Mouse (Mus musculus): ENCODE results near the gene Sptssb. TPM values are rescaled to one million over a fixed set of nuclear protein-coding genes. Genes with fewer than 3 reads are reported as not detected.

Sptssb gene
- total RNA-seq (2012; rRNA removed) (not detected in 2 replicates), polyA plus RNA-seq (2012; ENCODE audit: insufficient read depth in 1 of 2, insufficient read length in 2 of 2, low read depth in 1 of 2, low replicate concordance in 2 of 2, missing spikeins in 1 of 2) (not detected)

DNA sequence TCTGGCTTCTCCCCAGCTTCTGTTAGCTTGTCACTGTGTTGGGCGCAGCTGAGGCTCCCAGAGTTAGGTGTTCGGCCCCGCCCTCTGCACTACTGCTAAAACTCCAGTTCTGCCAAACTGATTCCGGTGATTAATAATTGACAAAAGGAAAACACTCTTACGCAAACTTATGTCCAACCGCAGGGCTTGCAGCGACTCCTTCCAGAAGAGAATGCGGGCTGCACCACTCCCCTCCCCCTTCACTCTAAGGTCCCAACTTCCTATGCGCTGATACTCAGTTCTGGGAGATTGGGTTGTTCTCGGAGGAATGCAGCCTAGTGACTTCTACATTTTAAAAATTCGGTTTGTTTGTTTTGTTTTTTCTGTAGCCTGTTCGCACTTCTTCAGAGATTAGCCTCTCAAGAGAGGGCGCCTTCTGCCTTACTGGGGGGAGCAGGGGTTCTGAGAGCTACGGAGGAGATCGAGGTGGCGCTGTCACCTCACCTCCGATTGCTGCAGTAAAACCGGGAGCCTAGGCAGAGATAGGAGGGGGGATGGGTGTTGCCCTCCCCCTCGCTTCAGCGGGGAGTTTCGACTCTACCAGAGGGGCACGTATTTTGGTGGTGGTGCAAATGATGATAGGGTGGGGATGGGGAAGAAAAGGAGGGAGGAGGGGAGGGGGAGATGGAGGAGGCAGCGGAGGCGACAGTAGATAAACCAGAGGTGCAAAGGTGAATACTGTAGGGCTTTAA lies at the start of gene Sptssb:
Sptssb (minus strand) TSS at position 83 of the 731 bp plus-strand sequence.
- no peaks in the 10 kb centered on the region for H3K27me3 ChIP-seq (ENCODE audit: control insufficient read depth in 1 of 2, insufficient read depth in 2 of 2, low read length in 2 of 2)
- no peaks in the 10 kb centered on the region for H3K9me3 ChIP-seq (replicated peaks; ENCODE audit: insufficient read depth, low read length)
- H3K27ac ChIP-seq (ENCODE audit: control insufficient read depth, low read depth, low read length) = no peak within 1 kb of the TSS
- H3K4me3 ChIP-seq (ENCODE audit: control insufficient read depth in 1 of 2, insufficient read depth in 1 of 2, low read depth in 2 of 2, low read length in 2 of 2) = no peak within 1 kb of the TSS
- H3K79me2 ChIP-seq (ENCODE audit: control insufficient read depth, insufficient read depth, low read length, poor library complexity) = no peaks in the 10 kb centered on the region
- H3K4me1 ChIP-seq (ENCODE audit: control insufficient read depth in 1 of 2, insufficient read depth in 2 of 2, low read length in 2 of 2) = no peaks in the 10 kb centered on the region
- no peak for DNase-seq (ENCODE audit: low read depth, low spot score)
- H3K36me3 ChIP-seq (ENCODE audit: control insufficient read depth in 1 of 2, insufficient read depth in 2 of 2, low read length in 2 of 2) = no peaks in the 10 kb centered on the region
- TF ChIP-seq GABPA (IDR thresholded peaks at IDR 0.05; ENCODE audit: low read depth, low read length) (no peak), ELF1 (IDR thresholded peaks at IDR 0.05; ENCODE audit: low read depth, low read length) (no peak), MYB (IDR thresholded peaks at IDR 0.05; ENCODE audit: low read depth, low read length) (no peak), MEF2A (IDR thresholded peaks at IDR 0.05; ENCODE audit: extremely low read depth, insufficient replicate concordance, low read depth, low read length, poor library complexity, severe bottlenecking) (no peak), POLR2AphosphoS5 (IDR thresholded peaks at IDR 0.05; ENCODE audit: borderline replicate concordance, low read depth, low read length) (no peak), MYC (IDR thresholded peaks at IDR 0.05; ENCODE audit: low read depth, low read length) (no peak)
- H3K9ac ChIP-seq (ENCODE audit: control insufficient read depth, low read depth, low read length, poor library complexity, severe bottlenecking) = no peak within 1 kb of the TSS

DNA sequence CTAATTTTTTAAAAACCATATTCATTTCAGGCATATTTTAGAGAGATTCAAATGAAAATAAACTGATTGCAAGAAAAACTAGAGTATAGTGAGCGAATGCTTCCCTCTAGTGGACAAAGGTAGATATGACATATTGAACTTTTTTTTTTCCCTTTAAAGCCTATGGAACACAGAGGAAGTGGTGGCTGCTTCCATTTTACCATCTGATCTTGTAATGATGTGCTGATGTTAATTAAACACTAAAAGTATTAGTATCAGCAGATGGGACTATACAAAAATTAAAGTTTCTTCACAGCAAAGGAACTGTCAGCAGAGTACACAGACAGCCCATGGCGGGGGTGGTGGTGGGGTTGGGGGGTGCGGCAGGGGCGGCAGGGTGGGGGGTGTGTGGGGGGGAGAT lies 48.3 kb upstream of the Sptssb start:
- H3K4me1 ChIP-seq (ENCODE audit: control insufficient read depth in 1 of 2, insufficient read depth in 2 of 2, low read length in 2 of 2) = no peaks in the 10 kb centered on the region
- H3K79me2 ChIP-seq (ENCODE audit: control insufficient read depth, insufficient read depth, low read length, poor library complexity) = no peaks in the 10 kb centered on the region
- peak; percentile 62 for DNase-seq (ENCODE audit: low read depth, low spot score)
- H3K27ac ChIP-seq (ENCODE audit: control insufficient read depth, low read depth, low read length) = no peak overlapping the region
- no peak overlapping the region for H3K4me3 ChIP-seq (ENCODE audit: control insufficient read depth in 1 of 2, insufficient read depth in 1 of 2, low read depth in 2 of 2, low read length in 2 of 2)
- no peaks in the 10 kb centered on the region; a peak in 3 of 4 replicates for H3K27me3 ChIP-seq (ENCODE audit: control insufficient read depth in 1 of 2, insufficient read depth in 2 of 2, low read length in 2 of 2)
- no peaks in the 10 kb centered on the region for H3K36me3 ChIP-seq (ENCODE audit: control insufficient read depth in 1 of 2, insufficient read depth in 2 of 2, low read length in 2 of 2)
- H3K9me3 ChIP-seq (replicated peaks; ENCODE audit: insufficient read depth, low read length) = no peaks in the 10 kb centered on the region
- H3K9ac ChIP-seq (ENCODE audit: control insufficient read depth, low read depth, low read length, poor library complexity, severe bottlenecking) = no peak overlapping the region
- TF ChIP-seq JUND (IDR thresholded peaks at IDR 0.05; ENCODE audit: low read depth, low read length) = no peak
- no peak for TF ChIP-seq CHD2 (IDR thresholded peaks at IDR 0.05; ENCODE audit: low read length)
- no peak for TF ChIP-seq BHLHE40 (IDR thresholded peaks at IDR 0.05; ENCODE audit: borderline replicate concordance, low read depth, low read length)
- TF ChIP-seq TAL1 (IDR thresholded peaks at IDR 0.05; ENCODE audit: low read length) = no peak
- TF ChIP-seq USF1 (IDR thresholded peaks at IDR 0.05; ENCODE audit: low read depth, low read length) = no peak
- no peak for TF ChIP-seq POLR2AphosphoS5 (IDR thresholded peaks at IDR 0.05; ENCODE audit: borderline replicate concordance, low read depth, low read length)
- TF ChIP-seq GATA1 (IDR thresholded peaks at IDR 0.05; ENCODE audit: low read depth, low read length) = no peak
- TF ChIP-seq CHD1 (IDR thresholded peaks at IDR 0.05; ENCODE audit: low read depth, low read length) = no peak
- no peak for TF ChIP-seq POLR2AphosphoS2 (IDR thresholded peaks at IDR 0.05; ENCODE audit: low read length)
- TF ChIP-seq ETS1 (IDR thresholded peaks at IDR 0.05; ENCODE audit: low read depth, low read length) = no peak
- no peak for TF ChIP-seq POLR2A (IDR thresholded peaks at IDR 0.05; ENCODE audit: control insufficient read depth in 1 of 2, insufficient read depth in 1 of 2, low read depth in 1 of 2, low read length in 2 of 2, poor library complexity in 1 of 2)
- no peak for TF ChIP-seq ZKSCAN1 (IDR thresholded peaks at IDR 0.05; ENCODE audit: low read depth, low read length)
- TF ChIP-seq UBTF (IDR thresholded peaks at IDR 0.05; ENCODE audit: borderline replicate concordance, insufficient read depth, low read depth, low read length) = no peak
- TF ChIP-seq CTCF (IDR thresholded peaks at IDR 0.05 in 2 of 3, conservative IDR thresholded peaks at IDR 0.05 in 1 of 3; ENCODE audit: control insufficient read depth in 1 of 3, insufficient read depth in 1 of 3, low read depth in 2 of 3, low read length in 3 of 3, poor library complexity in 1 of 3, severe bottlenecking in 1 of 3) = peak in 2 of 3 experiments; percentile 48 to 79; a peak in 4 of 6 replicates
- TF ChIP-seq ZNF384 (IDR thresholded peaks at IDR 0.05; ENCODE audit: low read depth, low read length) = peak; percentile 92
- TF ChIP-seq NRF1 (IDR thresholded peaks at IDR 0.05; ENCODE audit: insufficient read depth, low read depth, low read length, poor library complexity, severe bottlenecking) = no peak
- TF ChIP-seq MEF2A (IDR thresholded peaks at IDR 0.05; ENCODE audit: extremely low read depth, insufficient replicate concordance, low read depth, low read length, poor library complexity, severe bottlenecking) = no peak
- peak; percentile 56 for TF ChIP-seq ZC3H11A (IDR thresholded peaks at IDR 0.05; ENCODE audit: low read depth, low read length)
- peak; percentile 66 for TF ChIP-seq SMC3 (IDR thresholded peaks at IDR 0.05; ENCODE audit: low read depth, low read length)
- no peak for TF ChIP-seq MYC (IDR thresholded peaks at IDR 0.05; ENCODE audit: low read depth, low read length)
- TF ChIP-seq MXI1 (IDR thresholded peaks at IDR 0.05; ENCODE audit: low read depth, low read length) = no peak
- no peak for TF ChIP-seq MAX (IDR thresholded peaks at IDR 0.05; ENCODE audit: low read length)
- TF ChIP-seq E2F4 (IDR thresholded peaks at IDR 0.05; ENCODE audit: borderline replicate concordance, low read depth, low read length) = no peak
- no peak for TF ChIP-seq MAFK (IDR thresholded peaks at IDR 0.05; ENCODE audit: borderline replicate concordance, low read depth, low read length)
- TF ChIP-seq EP300 (IDR thresholded peaks at IDR 0.05; ENCODE audit: low read depth in 1 of 2, low read length in 2 of 2) = no peak
- TF ChIP-seq RCOR1 (IDR thresholded peaks at IDR 0.05; ENCODE audit: low read depth, low read length) = no peak
- TF ChIP-seq ELF1 (IDR thresholded peaks at IDR 0.05; ENCODE audit: low read depth, low read length) = no peak
